Mouse (Mus musculus) ES-Bruce4 (cell line): Measurements from ENCODE around the gene Gas2l3.

ENCODE experiments used
- CTCF ChIP-seq: IDR thresholded peaks from one replicate; pipeline ENCODE4 v1.8.1; 2011; ENCODE audit warnings: low read depth, low read length
- EP300 ChIP-seq: IDR thresholded peaks from 2 replicates; pipeline ENCODE4 v1.6.1; 2011; ENCODE audit warnings: low read depth, low read length; ENCODE audit not compliant: insufficient read depth
- POLR2A ChIP-seq: IDR thresholded peaks from one replicate; pipeline ENCODE4 v1.8.1; 2011; ENCODE audit warnings: low read length; ENCODE audit not compliant: insufficient read depth

DNA sequence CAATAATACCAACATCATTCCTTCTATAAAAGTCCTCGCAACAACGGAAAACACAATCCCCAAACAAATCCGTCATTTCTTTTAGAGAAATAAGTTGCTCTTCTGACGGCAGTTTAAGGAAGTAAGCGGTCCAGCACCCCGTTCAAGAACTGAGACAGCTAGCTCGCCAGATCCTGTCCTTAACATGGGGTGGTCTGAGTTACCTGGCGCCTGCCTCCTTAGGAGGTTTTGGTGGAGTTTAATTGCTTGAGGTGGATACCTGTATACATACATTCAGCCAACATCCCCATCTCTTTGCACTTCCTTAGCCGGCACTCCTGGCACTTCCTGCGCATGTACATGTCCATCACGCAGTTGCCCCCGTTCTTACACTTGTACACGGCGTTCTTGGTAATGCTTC, 39.3 kb upstream of the Gas2l3 start:
- TF ChIP-seq CTCF (no peak), POLR2A (no peak), EP300 (no peak)
